Mouse (Mus musculus): ENCODE data around the gene Oaf.

- TF ChIP-seq CTCF (IDR thresholded peaks at IDR 0.05; ENCODE audit: low read depth) = no peak
- no peak for TF ChIP-seq EP300 (IDR thresholded peaks at IDR 0.05; ENCODE audit: low read depth)
Observed at GRCm38 (mm10) chr9:43194001-43194400, 45.7 kb downstream of the Oaf start.
